Comparison of ENCODE assay signal across 12 mouse cellular contexts in genomic region chr13:52537754-52538587, GRCm38 (mm10). TPM values are rescaled to one million over a fixed set of nuclear protein-coding genes. Genes with fewer than 3 reads are reported as not detected.
DNase-seq lines count a peak whose midpoint lies in the region; ATAC-seq lines count a peak whose summit lies in the region.
"Had no signal": no experiment of that assay in that cellular context is flagged by ENCODE, and none has a peak within 500 bp of the region (broad histone marks: within the 10 kb centered on the region; RNA-seq: fewer than 3 reads in every experiment).

No protein-coding gene starts in this region.

- peak; percentile 64 for ATAC-seq in granulocyte monocyte progenitor cell, adult 5-6 weeks (replicated peaks; ENCODE audit: poor library complexity, severe bottlenecking)
- ATAC-seq: inflammation-experienced regulatory T-cells, adult 6 months had no signal

- DNase-seq in spleen, adult 18-20 months, result peak; percentile 26 to 40
- no peak for DNase-seq in spleen, postnatal 14 days (ENCODE audit: low spot score in 2 of 2)
- DNase-seq in thymus, adult 18-20 months, result peak; percentile 13 to 44
- no peak for DNase-seq in adrenal gland, adult (ENCODE audit: inconsistent age in 2 of 2, low spot score in 1 of 2)
- DNase-seq in urinary bladder, adult 2 months (ENCODE audit: low spot score), result no peak
- no peak for DNase-seq in lung, postnatal 36 days
- DNase-seq: cerebellum, adult 11-12 months; gastrocnemius, postnatal 36 days; heart, postnatal 4 days; lung, postnatal 14 days had no signal

RNA-seq across cellular contexts. Expression of gene Diras2, which starts 6.9 kb away (rescaled TPM):
- total RNA-seq in granulocyte monocyte progenitor cell, adult 5-6 weeks (2014; fragmentation: Nextera tagmentation), result 1.4 and 3.8 TPM in 2 replicates
- total RNA-seq in granulocyte monocyte progenitor cell, adult 5-6 weeks (2017), result 2.7 and 4.5 TPM in 2 replicates
- 6.0 and 9.8 TPM in 2 replicates for polyA plus RNA-seq in urinary bladder, adult 2 months (2012; rRNA removed)
- polyA plus RNA-seq: inflammation-experienced regulatory T-cells, adult 6 months had no signal

RNA-seq across cellular contexts. Expression of gene Syk, which starts 45.0 kb away (rescaled TPM):
- 60.0 and 80.7 TPM in 2 replicates for total RNA-seq in granulocyte monocyte progenitor cell, adult 5-6 weeks (2014; fragmentation: Nextera tagmentation)
- 64.1 and 70.9 TPM in 2 replicates for total RNA-seq in granulocyte monocyte progenitor cell, adult 5-6 weeks (2017)
- 4.1 and 5.0 TPM in 2 replicates for polyA plus RNA-seq in urinary bladder, adult 2 months (2012; rRNA removed)

Comparison
In these comparisons a context has a peak if more than half of its experiments do, and no peak if none do; other contexts are left out.
1. DNase-seq: peak in spleen, adult 18-20 months (2 of 2) and thymus, adult 18-20 months (2 of 2); none in spleen, postnatal 14 days (0 of 2), adrenal gland, adult (0 of 2), urinary bladder, adult 2 months (single experiment) and lung, postnatal 36 days (single experiment).